ENCODE assay signal across 10 mouse cellular contexts in genomic region chr19:25123031-25123430, GRCm38 (mm10).
DNase-seq lines count a peak whose midpoint lies in the region; ATAC-seq lines count a peak whose summit lies in the region.
"Had no signal": no experiment of that assay in that cellular context is flagged by ENCODE, and none has a peak within 500 bp of the region (broad histone marks: within the 10 kb centered on the region; RNA-seq: fewer than 3 reads in every experiment).

No protein-coding gene starts in this region.

- H3K4me3 ChIP-seq in heart, embryonic 15.5 days: peak overlapping the region; percentile 12; the same call in 1 of the 2 replicates
- H3K4me3 ChIP-seq: left cerebral cortex, adult 2 months had no signal

- intact Hi-C loops in left cerebral cortex, postnatal 25 days (cut with DNase I): no loop called here

- no peaks in the 10 kb centered on the region for H3K9me3 ChIP-seq in heart, embryonic 15.5 days (replicated peaks)

- peak; percentile 37 for DNase-seq in gastrocnemius, adult 18-20 months (ENCODE audit: low spot score)
- DNase-seq in gastrocnemius, postnatal 4 days (ENCODE audit: low spot score in 2 of 2): no peak
- peak; percentile 41 for DNase-seq in T-cell, adult 2 months (ENCODE audit: low spot score)
- DNase-seq in left cerebral cortex, postnatal 25 days (ENCODE audit: low spot score in 2 of 2): peak; percentile 18 to 49
- no peak for DNase-seq in urinary bladder, adult 2 months (ENCODE audit: low spot score)
- DNase-seq in embryo, embryonic 10 days (ENCODE audit: low spot score): no peak
- DNase-seq: retina, postnatal 1 day had no signal

- no peaks in the 10 kb centered on the region for H3K36me3 ChIP-seq in heart, embryonic 15.5 days

- no peak overlapping the region for H3K9ac ChIP-seq in heart, embryonic 15.5 days

- H3K27me3 ChIP-seq in heart, embryonic 15.5 days: no peaks in the 10 kb centered on the region

- H3K27ac ChIP-seq in heart, embryonic 15.5 days: no peak overlapping the region
- H3K27ac ChIP-seq: left cerebral cortex, adult 2 months had no signal

- 33% methylated on average over 13 of the region's 13 CpGs for WGBS in heart, embryonic 15.5 days

- peak overlapping the region; percentile 26 for H3K4me2 ChIP-seq in heart, embryonic 15.5 days

- H3K4me1 ChIP-seq in heart, embryonic 15.5 days (replicated peaks): peaks cover 13% of the 10 kb centered on the region

- no peak for ATAC-seq in heart, embryonic 15.5 days (replicated peaks; ENCODE audit: insufficient number of reproducible peaks, insufficient read depth, low FRiP score, low read depth)
- ATAC-seq in activated CD4-positive, CD25-positive, alpha-beta regulatory T cell, adult 4 months: no peak

Comparison
In these comparisons a context has a peak if more than half of its experiments do, and no peak if none do; other contexts are left out.
1. DNase-seq: peak in gastrocnemius, adult 18-20 months (single experiment), T-cell, adult 2 months (single experiment) and left cerebral cortex, postnatal 25 days (2 of 2); none in gastrocnemius, postnatal 4 days (0 of 2), urinary bladder, adult 2 months (single experiment) and embryo, embryonic 10 days (single experiment).